Mouse (Mus musculus) hindbrain, embryonic 14.5 days (tissue): ENCODE data around the gene Klk9. TPM values are rescaled to one million over a fixed set of nuclear protein-coding genes. Genes with fewer than 3 reads are reported as not detected.

Experiments used
- polyA plus RNA-seq: library from polyadenylated mRNA; unstranded; fragments of >200 nt; fragmentation: Nextera tagmentation; extraction: Ambion mirVana; gene quantifications from 2 replicates; pipeline ENCODE4 v1.2.1, GENCODE M21; 2014

The Klk9 gene
- polyA plus RNA-seq, 1 experiment from 2014 or later, result not detected

Other genes with a start within 250 kb of the Klk9 start
- 1.1 TPM in 2 replicates for gene Cd33, start 247.5 kb upstream of the Klk9 start, polyA plus RNA-seq
- gene Zfp658, start 229.6 kb upstream of the Klk9 start, polyA plus RNA-seq, result 8.0 and 8.5 TPM in 2 replicates
- gene Zfp719, start 212.3 kb upstream of the Klk9 start, polyA plus RNA-seq, result 17.4 and 18.3 TPM in 2 replicates
- gene Zfp819, start 184.7 kb upstream of the Klk9 start, polyA plus RNA-seq, result 0.57 and 1.0 TPM in 2 replicates
- not detected in 2 replicates for gene Ceacam18, start 157.2 kb upstream of the Klk9 start, polyA plus RNA-seq
- gene Siglece, start 131.7 kb upstream of the Klk9 start, polyA plus RNA-seq, result 0.14 and 0.40 TPM in 2 replicates
- gene Ctu1, start 119.9 kb upstream of the Klk9 start, polyA plus RNA-seq, result 14.6 and 15.1 TPM in 2 replicates
- gene Klk14, start 101.5 kb upstream of the Klk9 start, polyA plus RNA-seq, result not detected in 2 replicates
- not detected in 2 replicates for gene Klk13, start 79.3 kb upstream of the Klk9 start, polyA plus RNA-seq
- gene Klk12, start 23.0 kb upstream of the Klk9 start, polyA plus RNA-seq, result not detected in 2 replicates
- not detected in 2 replicates for gene Klk11, start 17.3 kb upstream of the Klk9 start, polyA plus RNA-seq
- not detected in 2 replicates for gene Klk10, start 10.9 kb upstream of the Klk9 start, polyA plus RNA-seq
- 12.1 and 12.5 TPM in 2 replicates for gene Klk8, start 5.7 kb downstream of the Klk9 start, polyA plus RNA-seq
- not detected in 2 replicates for gene Klk7, start 19.4 kb downstream of the Klk9 start, polyA plus RNA-seq
- gene Klk6, start 32.6 kb downstream of the Klk9 start, polyA plus RNA-seq, result not detected in 2 replicates
- gene Klk5, start 50.1 kb downstream of the Klk9 start, polyA plus RNA-seq, result not detected in 2 replicates
- gene Klk4, start 89.3 kb downstream of the Klk9 start, polyA plus RNA-seq, result 3.0 and 4.5 TPM in 2 replicates
- gene Klk15, start 141.8 kb downstream of the Klk9 start, polyA plus RNA-seq, result not detected in 2 replicates
- not detected in 2 replicates for gene Klk1b8, start 158.8 kb downstream of the Klk9 start, polyA plus RNA-seq
- gene Klk1b1, start 174.9 kb downstream of the Klk9 start, polyA plus RNA-seq, result not detected in 2 replicates
- not detected in 2 replicates for gene Klk1b9, start 184.2 kb downstream of the Klk9 start, polyA plus RNA-seq
- gene Klk1b11, start 204.0 kb downstream of the Klk9 start, polyA plus RNA-seq, result not detected in 2 replicates
- not detected in 2 replicates for gene Klk1b26, start 220.3 kb downstream of the Klk9 start, polyA plus RNA-seq